Mouse (Mus musculus): ENCODE data around the gene Commd2. TPM values are rescaled to one million over a fixed set of nuclear protein-coding genes. Genes with fewer than 3 reads are reported as not detected.

The Commd2 gene
- polyA plus RNA-seq, 1 experiment from 2014 or later, result 79.1 TPM

DNA sequence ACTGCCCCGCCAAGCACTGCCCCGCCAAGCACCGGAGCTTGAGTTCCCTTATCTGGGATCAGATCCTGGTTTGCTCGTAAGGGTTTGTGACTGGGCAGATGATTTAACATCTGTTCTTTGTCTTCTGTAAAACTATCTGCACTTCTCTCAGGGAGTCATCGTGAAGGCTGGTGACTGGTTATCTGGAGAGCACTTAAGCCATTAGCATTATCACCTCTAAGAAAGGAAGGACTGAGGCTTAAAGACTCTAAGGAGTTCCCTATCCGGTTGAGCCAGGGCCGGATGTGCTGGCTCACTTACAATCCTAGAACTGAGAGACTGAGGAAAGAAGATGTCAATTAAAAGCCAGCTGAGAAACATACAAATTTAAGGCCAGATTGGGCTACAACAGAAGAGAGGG is 39.7 kb downstream of the Commd2 start:
- H3K36me3 ChIP-seq, result no peaks in the 10 kb centered on the region
- no peak overlapping the region for H3K9ac ChIP-seq (replicated peaks)
- H3K27me3 ChIP-seq, result no peaks in the 10 kb centered on the region
- no peaks in the 10 kb centered on the region for H3K4me1 ChIP-seq
- WGBS, result 93% methylated on average over 7 of the region's 7 CpGs
- no peak overlapping the region for H3K4me3 ChIP-seq
- no peak overlapping the region for H3K4me2 ChIP-seq (replicated peaks)
- no peaks in the 10 kb centered on the region for H3K9me3 ChIP-seq
- ATAC-seq (replicated peaks), result no peak
- H3K27ac ChIP-seq (replicated peaks), result no peak overlapping the region

DNA sequence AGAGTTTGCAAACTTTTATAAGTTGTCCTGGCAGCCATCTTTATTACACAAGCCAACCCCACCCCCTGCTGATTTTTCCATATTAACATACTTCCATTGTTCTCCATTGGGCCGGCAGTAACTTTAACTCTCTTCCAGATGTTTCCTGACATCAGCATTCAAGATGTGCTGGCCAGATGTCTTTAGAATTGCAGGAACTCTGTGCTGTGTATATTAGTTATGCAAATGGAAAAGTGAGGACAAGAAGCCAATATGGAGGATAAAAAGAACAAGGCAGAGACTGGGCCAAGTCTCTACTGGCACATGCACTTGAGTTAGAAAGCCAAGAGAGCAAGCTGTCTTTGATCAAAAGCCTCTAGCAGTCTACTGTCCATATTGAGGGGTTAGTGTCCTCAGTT is 46.9 kb downstream of the Commd2 start:
- Histone ChIP-seq H3K4me2 (replicated peaks) (no peak overlapping the region), H3K36me3 (no peaks in the 10 kb centered on the region), H3K27ac (replicated peaks) (no peak overlapping the region), H3K9me3 (no peaks in the 10 kb centered on the region), H3K27me3 (no peaks in the 10 kb centered on the region), H3K4me1 (no peaks in the 10 kb centered on the region), H3K4me3 (no peak overlapping the region), H3K9ac (replicated peaks) (no peak overlapping the region)
- no peak for ATAC-seq (replicated peaks)
- WGBS, result 49% methylated on average over 1 of the region's 1 CpGs

DNA sequence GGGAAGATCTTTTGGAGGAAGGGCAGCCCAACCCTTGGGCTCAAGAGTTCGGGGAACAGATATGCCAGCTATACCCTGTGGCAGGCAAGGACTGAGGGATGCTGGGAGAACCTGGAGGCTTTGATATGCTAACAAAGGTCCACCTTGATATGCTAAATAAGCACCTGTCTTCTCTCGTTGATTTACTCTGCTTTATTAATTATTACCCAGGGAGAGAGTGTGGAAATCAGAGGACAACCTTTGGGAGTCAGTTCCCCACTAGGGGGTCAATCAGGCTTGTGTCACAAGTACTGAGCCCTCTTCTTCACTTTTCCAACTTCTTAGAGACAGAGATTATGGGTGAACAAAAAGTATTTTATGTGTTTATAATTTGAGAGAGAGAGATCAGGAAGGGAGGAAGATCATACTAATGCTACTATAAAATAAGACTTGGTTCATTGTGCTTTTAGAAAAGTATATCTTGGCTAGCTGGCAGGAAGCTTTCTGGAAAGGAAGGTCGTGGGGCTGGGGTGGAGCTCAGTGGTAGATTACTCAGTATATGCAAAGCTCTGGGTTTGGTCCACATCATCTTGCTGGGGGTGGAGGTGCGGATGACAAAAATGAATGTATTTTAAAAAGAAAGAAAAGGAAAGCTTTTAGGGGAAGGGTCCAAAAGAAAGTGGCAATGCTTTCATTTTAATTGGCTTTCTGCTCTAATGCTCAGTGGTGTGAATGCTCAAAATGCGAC is 47.5 kb downstream of the Commd2 start:
- H3K4me2 ChIP-seq (replicated peaks), result no peak overlapping the region
- no peak overlapping the region for H3K27ac ChIP-seq (replicated peaks)
- ATAC-seq (replicated peaks), result no peak
- no peak overlapping the region for H3K4me3 ChIP-seq
- no peak overlapping the region for H3K9ac ChIP-seq (replicated peaks)
- H3K27me3 ChIP-seq, result no peaks in the 10 kb centered on the region
- no peaks in the 10 kb centered on the region for H3K9me3 ChIP-seq
- H3K4me1 ChIP-seq, result no peaks in the 10 kb centered on the region
- 68% methylated on average over 5 of the region's 5 CpGs for WGBS
- H3K36me3 ChIP-seq, result no peaks in the 10 kb centered on the region

DNA sequence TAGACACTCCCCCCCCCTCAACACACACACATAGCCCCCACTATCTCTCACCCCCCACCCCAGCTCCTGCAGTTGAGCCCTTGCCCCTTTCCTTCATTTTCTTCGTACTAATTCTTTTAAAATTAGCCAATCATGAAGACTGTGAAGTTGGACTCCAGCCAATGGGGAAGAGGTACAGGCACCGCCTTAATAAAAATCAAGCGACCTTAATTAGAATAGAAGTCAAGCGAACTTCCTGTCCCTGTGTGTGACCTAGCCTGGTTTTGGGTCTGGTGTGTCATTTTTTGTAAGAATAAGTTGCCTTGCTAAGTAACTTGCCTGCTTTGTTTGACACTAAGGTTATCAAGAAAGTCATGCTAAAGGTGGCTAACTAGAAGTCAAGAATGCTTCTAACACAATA is 48.9 kb downstream of the Commd2 start:
- Histone ChIP-seq H3K27me3 (no peaks in the 10 kb centered on the region), H3K9ac (replicated peaks) (no peak overlapping the region), H3K4me3 (no peak overlapping the region), H3K4me2 (replicated peaks) (no peak overlapping the region), H3K36me3 (no peaks in the 10 kb centered on the region), H3K4me1 (no peaks in the 10 kb centered on the region), H3K27ac (replicated peaks) (no peak overlapping the region), H3K9me3 (no peaks in the 10 kb centered on the region)
- WGBS, result 73% methylated on average over 4 of the region's 4 CpGs
- ATAC-seq (replicated peaks), result no peak

DNA sequence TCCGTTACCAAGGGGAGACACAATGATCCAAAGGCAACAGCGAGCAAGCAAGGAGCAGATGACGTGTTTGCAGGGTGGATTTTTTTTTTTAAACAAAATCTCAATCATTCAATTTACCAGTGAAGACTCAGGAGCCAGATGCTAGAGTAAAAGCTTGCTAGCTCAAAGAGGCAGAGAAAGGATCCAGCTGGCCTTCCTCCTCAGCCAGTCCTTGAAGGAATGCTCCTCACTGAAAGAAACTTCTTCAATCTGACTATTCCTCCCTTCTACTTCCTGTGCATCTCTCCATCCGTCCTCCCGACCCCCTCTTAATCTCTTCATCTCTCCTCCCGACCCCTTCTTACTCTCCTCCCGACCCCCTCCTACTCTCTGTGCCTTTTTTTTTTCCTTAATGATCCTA is 54.9 kb downstream of the Commd2 start:
- Histone ChIP-seq H3K27ac (replicated peaks) (no peak overlapping the region), H3K4me2 (replicated peaks) (no peak overlapping the region), H3K4me1 (no peaks in the 10 kb centered on the region), H3K27me3 (no peaks in the 10 kb centered on the region), H3K9ac (replicated peaks) (no peak overlapping the region), H3K36me3 (no peaks in the 10 kb centered on the region), H3K9me3 (no peaks in the 10 kb centered on the region), H3K4me3 (no peak overlapping the region)
- ATAC-seq (replicated peaks), result no peak
- 74% methylated on average over 7 of the region's 7 CpGs for WGBS

DNA sequence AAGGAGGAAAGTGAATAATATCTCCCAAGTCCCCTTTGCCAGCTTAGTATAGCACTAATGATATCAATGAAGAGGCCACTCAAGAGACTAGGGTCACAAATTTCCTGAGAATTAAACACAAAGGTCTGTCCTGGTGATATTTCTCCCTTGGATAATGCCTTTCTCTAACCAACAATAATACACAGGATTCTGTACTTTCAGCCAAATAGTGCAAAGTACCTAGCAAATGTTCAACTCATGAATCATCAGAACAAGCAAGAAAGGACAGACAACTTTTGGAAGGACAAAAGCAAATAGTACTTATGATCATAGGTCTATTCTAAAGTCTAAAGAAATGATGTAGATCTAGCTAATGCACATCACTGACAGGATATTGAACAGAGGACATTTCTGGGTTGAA is 56.0 kb downstream of the Commd2 start:
- H3K27ac ChIP-seq (replicated peaks), result no peak overlapping the region
- no peak overlapping the region for H3K4me3 ChIP-seq
- H3K4me2 ChIP-seq (replicated peaks), result no peak overlapping the region
- H3K36me3 ChIP-seq, result no peaks in the 10 kb centered on the region
- ATAC-seq (replicated peaks), result no peak
- no peaks in the 10 kb centered on the region for H3K9me3 ChIP-seq
- H3K27me3 ChIP-seq, result no peaks in the 10 kb centered on the region
- no peak overlapping the region for H3K9ac ChIP-seq (replicated peaks)
- H3K4me1 ChIP-seq, result no peaks in the 10 kb centered on the region

Small RNAs within 50 kb of the gene (microRNA-seq; reads per million reads assigned to microRNA genes)
- gene Mir6377, result not detected

Other genes starting within 250 kb of the Commd2 start
- gene Tm4sf4, start 226.4 kb downstream of the Commd2 start, polyA plus RNA-seq (2015; fragmentation: Nextera tagmentation; extraction: Ambion mirVana), result 0.11 TPM in 1 of 2 replicates, not detected in the other
- gene Wwtr1, start 75.8 kb downstream of the Commd2 start, polyA plus RNA-seq (2015; fragmentation: Nextera tagmentation; extraction: Ambion mirVana), result 10.7 TPM in 2 replicates
- not detected in 2 replicates for gene Ankub1, start 41.1 kb upstream of the Commd2 start, polyA plus RNA-seq (2015; fragmentation: Nextera tagmentation; extraction: Ambion mirVana)
- gene Rnf13, start 84.3 kb upstream of the Commd2 start, polyA plus RNA-seq (2015; fragmentation: Nextera tagmentation; extraction: Ambion mirVana), result 82.0 and 86.1 TPM in 2 replicates
- 549 and 593 TPM in 2 replicates for gene Pfn2, start 196.4 kb upstream of the Commd2 start, polyA plus RNA-seq (2015; fragmentation: Nextera tagmentation; extraction: Ambion mirVana)